Mouse (Mus musculus): Measurements from ENCODE around the gene Wsb2. TPM values are rescaled to one million over a fixed set of nuclear protein-coding genes. Genes with fewer than 3 reads are reported as not detected.
A peak's percentile ranks its signal among the peaks of the same experiment; 100 is the strongest.

The Wsb2 gene
- polyA plus RNA-seq, 2 experiments: 14.1 to 15.3 TPM

DNA sequence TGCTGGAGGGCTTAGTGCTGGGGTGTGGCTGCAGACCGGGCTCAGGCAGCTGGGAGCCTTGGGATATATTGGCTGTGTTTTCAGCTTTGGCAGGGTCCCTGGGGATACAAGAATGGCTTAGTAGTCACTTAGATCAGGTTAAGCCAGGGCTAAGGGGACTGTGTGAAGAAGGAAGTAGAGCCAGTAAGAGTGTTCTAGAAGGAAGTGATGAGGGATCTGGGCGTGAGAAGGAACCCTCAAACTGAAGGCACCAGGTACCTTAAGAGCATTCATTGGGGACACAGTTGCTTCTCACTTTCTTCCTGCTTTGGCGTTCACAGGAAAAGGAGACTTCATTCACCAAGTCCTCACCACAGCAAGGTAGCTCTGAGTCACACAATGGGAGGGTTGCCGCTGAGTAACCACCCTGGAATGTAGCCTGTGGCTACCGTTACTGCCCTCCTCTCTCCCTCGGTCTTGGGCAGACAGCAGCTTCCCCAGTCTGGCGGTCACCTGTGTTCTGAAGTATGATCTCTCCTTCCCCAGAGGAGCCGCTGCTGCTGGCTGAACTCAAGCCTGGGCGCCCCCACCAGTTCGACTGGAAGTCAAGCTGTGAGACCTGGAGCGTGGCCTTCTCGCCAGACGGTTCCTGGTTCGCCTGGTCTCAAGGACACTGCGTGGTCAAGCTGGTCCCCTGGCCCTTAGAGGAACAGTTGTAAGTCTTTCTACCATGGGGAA, 6.1 kb downstream of the Wsb2 start:
- no peaks in the 10 kb centered on the region for H3K9me3 ChIP-seq (ENCODE audit: control insufficient read depth, low read length)
- no peak overlapping the region for H3K27ac ChIP-seq
- DNase-seq (ENCODE audit: low read depth in 3 of 3, low spot score in 3 of 3) (no peak), ATAC-seq (ENCODE audit: insufficient read depth) (no peak)
- TF ChIP-seq EP300 (IDR thresholded peaks at IDR 0.05; ENCODE audit: low read depth) (no peak), CTCF (IDR thresholded peaks at IDR 0.05; ENCODE audit: low read depth) (no peak)
- no peaks in the 10 kb centered on the region for H3K27me3 ChIP-seq (ENCODE audit: control insufficient read depth, insufficient read depth, low read length)
- H3K36me3 ChIP-seq (replicated peaks; ENCODE audit: control insufficient read depth, insufficient read depth, low read depth): no peaks in the 10 kb centered on the region; the same call in 1 of the 2 replicates
- H3K4me1 ChIP-seq (replicated peaks; ENCODE audit: control insufficient read depth in 2 of 2, insufficient read depth in 2 of 2, low read length in 1 of 2): peaks cover 12 to 37% of the 10 kb centered on the region in 2 experiments
- H3K4me2 ChIP-seq (ENCODE audit: low read depth): no peak overlapping the region
- no peak overlapping the region for H3K9ac ChIP-seq (replicated peaks)
- WGBS (ENCODE audit: insufficient replicate concordance): 53% methylated on average over 15 of the region's 15 CpGs
- H3K4me3 ChIP-seq (ENCODE audit: insufficient read depth in 1 of 2, low read depth in 2 of 2, low read length in 2 of 2): no peak overlapping the region

GRCm38 (mm10) chr5:117364821-117365220, 7.7 kb downstream of the Wsb2 start:
- no peak overlapping the region for H3K4me3 ChIP-seq (ENCODE audit: insufficient read depth in 1 of 2, low read depth in 2 of 2, low read length in 2 of 2)
- H3K27me3 ChIP-seq (ENCODE audit: control insufficient read depth, insufficient read depth, low read length): no peaks in the 10 kb centered on the region
- peaks cover 9 to 32% of the 10 kb centered on the region in 2 experiments for H3K4me1 ChIP-seq (replicated peaks; ENCODE audit: control insufficient read depth in 2 of 2, insufficient read depth in 2 of 2, low read length in 1 of 2)
- no peak overlapping the region for H3K9ac ChIP-seq (replicated peaks)
- WGBS (ENCODE audit: insufficient replicate concordance): 64% methylated on average over 3 of the region's 3 CpGs
- no peak overlapping the region for H3K4me2 ChIP-seq (ENCODE audit: low read depth)
- no peaks in the 10 kb centered on the region for H3K9me3 ChIP-seq (ENCODE audit: control insufficient read depth, low read length)
- DNase-seq (ENCODE audit: low read depth in 3 of 3, low spot score in 3 of 3): no peak
- no peak for ATAC-seq (ENCODE audit: insufficient read depth)
- H3K36me3 ChIP-seq (replicated peaks; ENCODE audit: control insufficient read depth, insufficient read depth, low read depth): no peaks in the 10 kb centered on the region; the same call in 1 of the 2 replicates
- TF ChIP-seq EP300 (IDR thresholded peaks at IDR 0.05; ENCODE audit: low read depth) (no peak), CTCF (IDR thresholded peaks at IDR 0.05; ENCODE audit: low read depth) (no peak)
- no peak overlapping the region for H3K27ac ChIP-seq

DNA sequence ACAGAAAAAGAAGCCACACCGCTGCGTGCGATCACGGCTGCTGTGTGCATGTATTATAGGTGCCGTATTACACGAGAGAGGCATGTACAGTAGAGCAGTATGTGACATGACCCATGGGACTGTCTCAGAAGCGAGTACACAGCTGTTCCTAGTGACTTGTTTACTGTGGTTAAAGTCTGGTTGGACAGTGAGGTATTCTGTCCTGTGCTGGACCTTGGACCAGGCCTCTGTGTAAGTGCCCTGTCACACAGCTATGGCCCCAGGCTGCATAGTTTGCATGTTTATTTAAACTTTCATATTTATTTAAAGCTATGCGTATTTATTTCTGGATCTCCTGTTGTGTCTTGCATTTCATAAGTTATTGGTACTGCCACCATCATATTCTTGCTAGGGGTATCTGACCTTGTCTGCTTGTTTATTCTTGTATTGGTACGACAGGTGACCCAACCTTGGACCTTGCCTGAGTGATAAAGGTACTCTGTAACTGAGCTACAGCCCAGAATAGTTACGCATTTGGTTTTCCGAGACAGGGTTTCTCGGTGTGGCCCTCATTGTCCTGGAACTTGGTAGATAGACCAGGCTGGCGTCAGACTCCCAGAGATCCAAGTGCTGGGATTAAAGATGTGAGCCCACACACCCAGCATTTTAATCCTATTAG, 8.9 kb downstream of the Wsb2 start:
- H3K4me3 ChIP-seq (ENCODE audit: insufficient read depth in 1 of 2, low read depth in 2 of 2, low read length in 2 of 2): no peak overlapping the region
- DNase-seq (ENCODE audit: low read depth in 3 of 3, low spot score in 3 of 3): no peak
- peak overlapping the region; percentile 51 for H3K27ac ChIP-seq
- 70% methylated on average over 13 of the region's 13 CpGs for WGBS (ENCODE audit: insufficient replicate concordance)
- no peaks in the 10 kb centered on the region for H3K27me3 ChIP-seq (ENCODE audit: control insufficient read depth, insufficient read depth, low read length)
- no peak overlapping the region for H3K4me2 ChIP-seq (ENCODE audit: low read depth)
- ATAC-seq (ENCODE audit: insufficient read depth): peak; percentile 78
- H3K36me3 ChIP-seq (replicated peaks; ENCODE audit: control insufficient read depth, insufficient read depth, low read depth): no peaks in the 10 kb centered on the region; the same call in 1 of the 2 replicates
- no peaks in the 10 kb centered on the region for H3K9me3 ChIP-seq (ENCODE audit: control insufficient read depth, low read length)
- no peak overlapping the region for H3K9ac ChIP-seq (replicated peaks)
- no peak for TF ChIP-seq EP300 (IDR thresholded peaks at IDR 0.05; ENCODE audit: low read depth)
- TF ChIP-seq CTCF (IDR thresholded peaks at IDR 0.05; ENCODE audit: low read depth): no peak
- peaks cover 2 to 21% of the 10 kb centered on the region in 2 experiments for H3K4me1 ChIP-seq (replicated peaks; ENCODE audit: control insufficient read depth in 2 of 2, insufficient read depth in 2 of 2, low read length in 1 of 2)

DNA sequence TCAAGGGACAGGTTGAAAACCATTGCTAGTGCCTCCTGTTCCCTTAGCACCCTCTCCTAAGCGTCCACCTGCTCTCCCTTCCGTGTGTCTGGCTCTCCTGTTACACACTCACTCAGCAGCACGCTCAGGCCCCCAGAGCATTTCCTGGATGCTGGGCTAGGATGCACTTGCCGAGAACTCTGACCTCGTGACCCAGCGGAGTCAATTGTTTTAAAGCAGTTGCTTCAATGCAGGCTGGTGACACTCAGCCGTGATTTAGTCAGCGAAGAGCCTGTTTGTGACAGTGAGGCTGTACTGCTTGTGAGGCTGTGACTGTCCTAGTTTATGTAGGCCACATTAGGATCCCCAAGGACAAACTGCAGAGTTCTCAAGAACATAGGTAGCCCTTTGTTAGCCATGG, 10.1 kb downstream of the Wsb2 start:
- Histone ChIP-seq H3K4me2 (ENCODE audit: low read depth) (no peak overlapping the region), H3K27ac (no peak overlapping the region), H3K9me3 (ENCODE audit: control insufficient read depth, low read length) (no peaks in the 10 kb centered on the region), H3K9ac (replicated peaks) (no peak overlapping the region), H3K36me3 (replicated peaks; ENCODE audit: control insufficient read depth, insufficient read depth, low read depth) (no peaks in the 10 kb centered on the region; the same call in 1 of the 2 replicates), H3K4me3 (ENCODE audit: insufficient read depth in 1 of 2, low read depth in 2 of 2, low read length in 2 of 2) (no peak overlapping the region), H3K4me1 (replicated peaks; ENCODE audit: control insufficient read depth in 2 of 2, insufficient read depth in 2 of 2, low read length in 1 of 2) (peaks cover 0 to 16% of the 10 kb centered on the region in 2 experiments; a peak in 2 of 4 replicates), H3K27me3 (ENCODE audit: control insufficient read depth, insufficient read depth, low read length) (no peaks in the 10 kb centered on the region)
- 55% methylated on average over 8 of the region's 8 CpGs for WGBS (ENCODE audit: insufficient replicate concordance)
- DNase-seq (ENCODE audit: low read depth in 3 of 3, low spot score in 3 of 3) (no peak), ATAC-seq (ENCODE audit: insufficient read depth) (no peak)
- TF ChIP-seq EP300 (IDR thresholded peaks at IDR 0.05; ENCODE audit: low read depth) (no peak), CTCF (IDR thresholded peaks at IDR 0.05; ENCODE audit: low read depth) (no peak)

GRCm38 (mm10) chr5:117370592-117370991, 13.5 kb downstream of the Wsb2 start:
- H3K27me3 ChIP-seq (ENCODE audit: control insufficient read depth, insufficient read depth, low read length): no peaks in the 10 kb centered on the region
- H3K9ac ChIP-seq (replicated peaks): no peak overlapping the region
- ATAC-seq (ENCODE audit: insufficient read depth) (no peak), DNase-seq (ENCODE audit: low read depth in 3 of 3, low spot score in 3 of 3) (no peak)
- H3K9me3 ChIP-seq (ENCODE audit: control insufficient read depth, low read length): no peaks in the 10 kb centered on the region
- no peak overlapping the region for H3K4me2 ChIP-seq (ENCODE audit: low read depth)
- no peak overlapping the region for H3K27ac ChIP-seq
- TF ChIP-seq EP300 (IDR thresholded peaks at IDR 0.05; ENCODE audit: low read depth) (no peak), CTCF (IDR thresholded peaks at IDR 0.05; ENCODE audit: low read depth) (no peak)
- peaks cover 0 to 7% of the 10 kb centered on the region in 2 experiments; a peak in 2 of 4 replicates for H3K4me1 ChIP-seq (replicated peaks; ENCODE audit: control insufficient read depth in 2 of 2, insufficient read depth in 2 of 2, low read length in 1 of 2)
- no peaks in the 10 kb centered on the region for H3K36me3 ChIP-seq (replicated peaks; ENCODE audit: control insufficient read depth, insufficient read depth, low read depth)
- WGBS (ENCODE audit: insufficient replicate concordance): 66% methylated on average over 10 of the region's 10 CpGs
- no peak overlapping the region for H3K4me3 ChIP-seq (ENCODE audit: insufficient read depth in 1 of 2, low read depth in 2 of 2, low read length in 2 of 2)
